Mouse (Mus musculus): ENCODE results near the gene Icam4. TPM values are rescaled to one million over a fixed set of nuclear protein-coding genes. Genes with fewer than 3 reads are reported as not detected.
"Not testable (repeated sequence)": the region's sequence is repeated elsewhere in the genome, so short reads cannot be mapped to it uniquely, and the experiment has no call there.

Icam4 gene
- polyA plus RNA-seq, 1 experiment from 2014 or later = 0.99 TPM

- POLR2A ChIA-PET = interaction anchor here (0.6 to 1.0 kb wide), 2 partner anchors 33 to 82 kb away, joined by 3 read pairs; no protein-coding TSS in a partner anchor
- in situ Hi-C loops (cut with MboI; ENCODE audit: low pct_unique_long_range_greater_than_20kb) = loop anchor here (5.0 kb wide), 2 partner anchors 39 to 99 kb away; partner anchors contain the start of genes Fdx1l, Gm49373 and Tyk2
- DNase-seq (ENCODE audit: low read depth, low spot score) (peak; percentile 48), ATAC-seq (peak; percentile 55)
- H3K27me3 ChIP-seq = no peaks in the 10 kb centered on the region
- no peak for TF ChIP-seq CTCF (IDR thresholded peaks at IDR 0.05)
- CTCF ChIA-PET = interaction anchor here (1.5 kb wide), 1 partner anchor 104 kb away, joined by 6 read pairs; no protein-coding TSS in a partner anchor
Observed at GRCm38 (mm10) chr9:21033136-21033535, 4.0 kb downstream of the Icam4 start.

GRCm38 (mm10) chr9:21034481-21035085 is 5.4 kb downstream of the Icam4 start:
- H3K27me3 ChIP-seq = no peaks in the 10 kb centered on the region

GRCm38 (mm10) chr9:21035586-21035985 is 6.4 kb downstream of the Icam4 start:
- DNase-seq (ENCODE audit: low read depth, low spot score) (no peak), ATAC-seq (no peak)
- TF ChIP-seq CTCF (IDR thresholded peaks at IDR 0.05) = no peak
- in situ Hi-C loops (cut with MboI; ENCODE audit: low pct_unique_long_range_greater_than_20kb) = no loop called here
- ChIA-PET POLR2A (no interaction called here), CTCF (no interaction called here)
- no peaks in the 10 kb centered on the region for H3K27me3 ChIP-seq

More at GRCm38 (mm10) chr9:21034481-21035085, 5.4 kb downstream of the Icam4 start:
- in situ Hi-C loops (cut with MboI; ENCODE audit: low pct_unique_long_range_greater_than_20kb) = loop anchor here (5.0 kb wide), 2 partner anchors 38 to 98 kb away; partner anchors contain the start of genes Fdx1l, Gm49373 and Tyk2
- ChIA-PET CTCF (no interaction called here), POLR2A (no interaction called here)
- ATAC-seq (no peak), DNase-seq (ENCODE audit: low read depth, low spot score) (no peak)
- TF ChIP-seq CTCF (IDR thresholded peaks at IDR 0.05) = no peak

GRCm38 (mm10) chr9:21036161-21036560 is 7.0 kb downstream of the Icam4 start:
- no peaks in the 10 kb centered on the region for H3K27me3 ChIP-seq
- ATAC-seq = no peak
- no peak for TF ChIP-seq CTCF (IDR thresholded peaks at IDR 0.05)
- no peak for DNase-seq (ENCODE audit: low read depth, low spot score)
- CTCF ChIA-PET = no interaction called here
- POLR2A ChIA-PET = no interaction called here
- in situ Hi-C loops (cut with MboI; ENCODE audit: low pct_unique_long_range_greater_than_20kb) = no loop called here

- ATAC-seq = no peak
- H3K27me3 ChIP-seq = no peaks in the 10 kb centered on the region
- ChIA-PET POLR2A (no interaction called here), CTCF (no interaction called here)
- in situ Hi-C loops (cut with MboI; ENCODE audit: low pct_unique_long_range_greater_than_20kb) = no loop called here
- TF ChIP-seq CTCF (IDR thresholded peaks at IDR 0.05) = no peak
- DNase-seq (ENCODE audit: low read depth, low spot score) = no peak
Observed at GRCm38 (mm10) chr9:21036666-21037065, 7.5 kb downstream of the Icam4 start.

GRCm38 (mm10) chr9:21037481-21037891 is 8.3 kb downstream of the Icam4 start:
- no peak for TF ChIP-seq CTCF (IDR thresholded peaks at IDR 0.05)
- DNase-seq (ENCODE audit: low read depth, low spot score) (no peak), ATAC-seq (no peak)
- POLR2A ChIA-PET = no interaction called here
- in situ Hi-C loops (cut with MboI; ENCODE audit: low pct_unique_long_range_greater_than_20kb) = no loop called here
- CTCF ChIA-PET = interaction anchor here (1.4 kb wide), 1 partner anchor 28 kb away, joined by 3 read pairs; no protein-coding TSS in a partner anchor
- no peaks in the 10 kb centered on the region for H3K27me3 ChIP-seq

- in situ Hi-C loops (cut with MboI; ENCODE audit: low pct_unique_long_range_greater_than_20kb) = no loop called here
- TF ChIP-seq CTCF (IDR thresholded peaks at IDR 0.05) = no peak
- CTCF ChIA-PET = no interaction called here
- DNase-seq (ENCODE audit: low read depth, low spot score) (no peak), ATAC-seq (no peak)
- H3K27me3 ChIP-seq = no peaks in the 10 kb centered on the region
- POLR2A ChIA-PET = no interaction called here
Observed at GRCm38 (mm10) chr9:21039779-21040178, 10.6 kb downstream of the Icam4 start.

GRCm38 (mm10) chr9:21041308-21041707 is 12.1 kb downstream of the Icam4 start:
- CTCF ChIA-PET = interaction anchor here (1.2 kb wide), 1 partner anchor 12 kb away, joined by 4 read pairs; the partner anchor contains the start of gene Icam4
- DNase-seq (ENCODE audit: low read depth, low spot score) (no peak), ATAC-seq (no peak)
- POLR2A ChIA-PET = no interaction called here
- in situ Hi-C loops (cut with MboI; ENCODE audit: low pct_unique_long_range_greater_than_20kb) = no loop called here
- H3K27me3 ChIP-seq = no peaks in the 10 kb centered on the region
- no peak for TF ChIP-seq CTCF (IDR thresholded peaks at IDR 0.05)

- POLR2A ChIA-PET = no interaction called here
- ATAC-seq = no peak
- no peak for TF ChIP-seq CTCF (IDR thresholded peaks at IDR 0.05)
- no peak for DNase-seq (ENCODE audit: low read depth, low spot score)
- in situ Hi-C loops (cut with MboI; ENCODE audit: low pct_unique_long_range_greater_than_20kb) = no loop called here
- H3K27me3 ChIP-seq = no peaks in the 10 kb centered on the region
- CTCF ChIA-PET = no interaction called here
Observed at GRCm38 (mm10) chr9:21043563-21043962, 14.4 kb downstream of the Icam4 start.

GRCm38 (mm10) chr9:21044785-21045184 is 15.6 kb downstream of the Icam4 start:
- DNase-seq (ENCODE audit: low read depth, low spot score); H3K27me3 ChIP-seq; ATAC-seq; CTCF ChIA-PET; in situ Hi-C loops (cut with MboI; ENCODE audit: low pct_unique_long_range_greater_than_20kb); POLR2A ChIA-PET: not testable (repeated sequence)

- H3K27me3 ChIP-seq = peaks cover 5% of the 10 kb centered on the region
- no peak for ATAC-seq
- TF ChIP-seq CTCF (IDR thresholded peaks at IDR 0.05) = no peak
- ChIA-PET CTCF (no interaction called here), POLR2A (no interaction called here)
- no peak for DNase-seq (ENCODE audit: low read depth, low spot score)
- in situ Hi-C loops (cut with MboI; ENCODE audit: low pct_unique_long_range_greater_than_20kb) = no loop called here
Observed at GRCm38 (mm10) chr9:21045235-21045634, 16.1 kb downstream of the Icam4 start.

- DNase-seq (ENCODE audit: low read depth, low spot score) (no peak), ATAC-seq (no peak)
- in situ Hi-C loops (cut with MboI; ENCODE audit: low pct_unique_long_range_greater_than_20kb) = no loop called here
- ChIA-PET POLR2A (no interaction called here), CTCF (no interaction called here)
- peaks cover 9% of the 10 kb centered on the region for H3K27me3 ChIP-seq
- TF ChIP-seq CTCF (IDR thresholded peaks at IDR 0.05) = no peak
Observed at GRCm38 (mm10) chr9:21051578-21051977, 22.4 kb downstream of the Icam4 start.
